Mouse (Mus musculus) CH12.LX (cell line): ENCODE measurements around the gene Ass1. TPM values are rescaled to one million over a fixed set of nuclear protein-coding genes. Genes with fewer than 3 reads are reported as not detected.

ENCODE experiments used
- DNase-seq: peaks from one replicate; pipeline ENCODE4 v3.0.0-alpha.2; 2013; ENCODE audit errors: extremely low read depth
- H3K27ac ChIP-seq: 2 replicates; pipeline ENCODE4 v1.5.1; 2012; ENCODE audit warnings: low read depth, mild to moderate bottlenecking, control low read depth, moderate library complexity; ENCODE audit not compliant: insufficient read depth
- H3K27me3 ChIP-seq: replicated peaks from 2 replicates; pipeline ENCODE3; 2012; ENCODE audit warnings: inconsistent platforms
- H3K36me3 ChIP-seq, 2 experiments: replicated peaks in 1 of 2; 2 replicates each; pipeline versions ENCODE3 to v1.6.1; 2012; ENCODE audit warnings: inconsistent platforms in 1 of 2, low read length in 1 of 2, mild to moderate bottlenecking in 1 of 2, mixed read lengths in 1 of 2, moderate library complexity in 1 of 2; ENCODE audit not compliant: control insufficient read depth in 1 of 2, insufficient read depth in 1 of 2
- H3K4me1 ChIP-seq, 2 experiments: 2 replicates each; pipeline ENCODE4 v1.6.1; 2012; ENCODE audit warnings: inconsistent platforms in 1 of 2, moderate library complexity in 1 of 2; ENCODE audit not compliant: insufficient read depth in 2 of 2, control insufficient read depth in 1 of 2
- H3K4me2 ChIP-seq: 2 replicates; pipeline ENCODE4 v1.6.1; 2012; ENCODE audit warnings: low read depth, mild to moderate bottlenecking, control low read depth; ENCODE audit not compliant: poor library complexity, insufficient read depth, severe bottlenecking
- H3K4me3 ChIP-seq, 3 experiments: fragments of 150-350 bp in 1 of 3; sonication (generic) in 1 of 3; replicated peaks in 1 of 3; 2 replicates each; pipeline versions ENCODE3 to v1.5.1; 2011 to 2012; ENCODE audit warnings: low read depth in 2 of 3, low read length in 2 of 3, mild to moderate bottlenecking in 2 of 3, moderate library complexity in 2 of 3, control low read depth in 1 of 3, improper control_type of control experiment in 1 of 3, inconsistent platforms in 1 of 3, mixed read lengths in 1 of 3; ENCODE audit not compliant: poor library complexity in 1 of 3
- H3K79me2 ChIP-seq: replicated peaks from 2 replicates; pipeline ENCODE4 v1.6.1; 2012; ENCODE audit warnings: mild to moderate bottlenecking, moderate library complexity; ENCODE audit not compliant: control insufficient read depth, poor library complexity, insufficient read depth, severe bottlenecking; ENCODE audit errors: extremely low read depth
- H3K9ac ChIP-seq: 2 replicates; pipeline ENCODE4 v1.6.1; 2012; ENCODE audit warnings: low read depth, mild to moderate bottlenecking, control low read depth, moderate library complexity; ENCODE audit not compliant: insufficient read depth
- H3K9me3 ChIP-seq: replicated peaks from 2 replicates; pipeline ENCODE3; 2012; ENCODE audit warnings: low read length, inconsistent platforms, mixed read lengths
- CHD1 ChIP-seq: IDR thresholded peaks from 2 replicates; pipeline ENCODE4 v1.6.1; 2012; ENCODE audit warnings: low read depth, low read length, improper control_type of control experiment, inconsistent platforms
- CHD2 ChIP-seq: IDR thresholded peaks from 2 replicates; pipeline ENCODE4 v1.6.1; 2011; ENCODE audit warnings: low read length, improper control_type of control experiment
- EP300 ChIP-seq: IDR thresholded peaks from 2 replicates; pipeline ENCODE4 v1.6.1; 2011; ENCODE audit warnings: low read length, improper control_type of control experiment
- HCFC1 ChIP-seq: IDR thresholded peaks from 2 replicates; pipeline ENCODE4 v1.6.1; 2012; ENCODE audit warnings: low read depth, mild to moderate bottlenecking, inconsistent platforms, low read length, improper control_type of control experiment
- JUN ChIP-seq: IDR thresholded peaks from 2 replicates; pipeline ENCODE4 v1.6.1; 2011; ENCODE audit warnings: low read depth, mild to moderate bottlenecking, low read length, improper control_type of control experiment, moderate library complexity; ENCODE audit not compliant: insufficient read depth
- MAFK ChIP-seq: IDR thresholded peaks from 2 replicates; pipeline ENCODE4 v1.6.1; 2011; ENCODE audit warnings: low read length, improper control_type of control experiment; ENCODE audit not compliant: insufficient replicate concordance
- MAZ ChIP-seq: IDR thresholded peaks from 2 replicates; pipeline ENCODE4 v1.6.1; 2012; ENCODE audit warnings: low read depth, mild to moderate bottlenecking, inconsistent platforms, low read length, improper control_type of control experiment, moderate library complexity
- NELFE ChIP-seq: IDR thresholded peaks from 2 replicates; pipeline ENCODE4 v1.6.1; 2011; ENCODE audit warnings: low read depth, low read length, improper control_type of control experiment
- PAX5 ChIP-seq: IDR thresholded peaks from 2 replicates; pipeline ENCODE4 v1.6.1; 2012; ENCODE audit warnings: low read length, inconsistent platforms, mixed read lengths
- POLR2A ChIP-seq: IDR thresholded peaks from 2 replicates; pipeline ENCODE4 v1.6.1; 2011; ENCODE audit warnings: low read depth, mild to moderate bottlenecking, improper control_type of control experiment, low read length
- POLR2AphosphoS2 ChIP-seq: IDR thresholded peaks from 2 replicates; pipeline ENCODE4 v1.6.1; 2011; ENCODE audit warnings: low read depth, low read length, improper control_type of control experiment
- RAD21 ChIP-seq: IDR thresholded peaks from 2 replicates; pipeline ENCODE4 v1.6.1; 2011; ENCODE audit warnings: low read depth, mild to moderate bottlenecking, low read length, improper control_type of control experiment, moderate library complexity
- USF1 ChIP-seq: IDR thresholded peaks from 2 replicates; pipeline ENCODE4 v1.6.1; 2014; ENCODE audit warnings: low read depth, mild to moderate bottlenecking, inconsistent platforms, low read length, improper control_type of control experiment
- dilution Hi-C: fragments of 300-500 bp; cut with MboI; formaldehyde crosslinking; loops from 2 replicates; pipeline ENCODE4 v1.14.3; 2020; ENCODE audit warnings: low sequenced_read_pairs; ENCODE audit not compliant: extremely low pct_unique_long_range_greater_than_20kb, extremely low pct_ligation_motif_present
- in situ Hi-C: fragments of 300-500 bp; cut with MboI; formaldehyde crosslinking; loops from 3 replicates; pipeline ENCODE4 v1.14.3; 2019; ENCODE audit warnings: low sequenced_read_pairs, low pct_ligation_motif_present, low pct_unique_long_range_greater_than_20kb, mixed read lengths
- polyA plus RNA-seq: library from polyadenylated mRNA; unstranded; fragments of >175 nt; gene quantifications from 2 replicates; pipeline ENCODE4 v1.2.1, GENCODE M21; 2012; ENCODE audit warnings: low read depth; ENCODE audit not compliant: insufficient read length
- total RNA-seq, 2 experiments: library from RNA; depleted of rRNA; stranded (reverse); fragments of 300-350 nt in 1 of 2; fragments of >200 nt in 1 of 2; gene quantifications; 2 replicates each; pipeline ENCODE4 v1.2.3; 2012 to 2014

The Ass1 gene
- total and polyA plus RNA-seq, 3 experiments: 45.1 to 211 (median 87.8) TPM

DNA sequence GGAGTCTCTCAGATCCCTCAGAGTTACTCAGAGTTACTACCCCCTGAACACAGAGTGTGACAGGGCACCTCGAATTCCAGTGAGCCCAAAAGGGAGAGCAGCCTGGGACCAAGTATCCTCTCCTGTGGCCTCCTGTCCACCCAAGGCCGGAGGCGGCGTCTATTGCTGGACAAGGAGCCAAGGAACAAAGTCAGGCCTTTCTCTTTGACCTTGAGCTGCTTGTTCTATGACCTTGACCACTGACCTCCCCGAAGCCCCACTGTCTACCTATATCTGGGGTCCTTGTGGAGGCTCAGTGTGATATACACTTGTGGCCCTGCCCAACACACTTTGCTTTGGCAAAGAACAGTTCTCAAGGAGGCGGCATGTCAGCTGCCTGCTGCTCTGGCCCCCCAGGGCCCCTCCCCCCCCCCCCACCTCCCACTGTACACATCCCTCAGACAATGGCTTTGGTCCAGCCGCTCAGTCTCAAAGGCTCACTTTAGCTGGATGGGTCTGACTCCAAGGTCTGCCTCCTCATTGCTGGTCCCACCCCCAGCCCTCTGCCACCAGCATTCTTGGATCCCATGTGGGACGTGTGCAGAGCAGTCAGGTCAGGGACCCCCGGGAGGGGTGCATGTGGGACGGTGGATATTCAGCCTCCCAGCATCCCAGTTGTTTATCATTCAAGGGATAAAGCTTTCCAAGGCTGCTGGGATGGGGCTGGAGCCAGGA, 6.3 kb downstream of the Ass1 start:
- no peak overlapping the region for H3K9ac ChIP-seq
- H3K4me2 ChIP-seq: no peak overlapping the region
- H3K27ac ChIP-seq: no peak overlapping the region
- H3K36me3 ChIP-seq: peaks cover 13 to 78% of the 10 kb centered on the region in 2 experiments
- H3K4me1 ChIP-seq: peaks cover 10 to 61% of the 10 kb centered on the region in 2 experiments
- no peaks in the 10 kb centered on the region for H3K79me2 ChIP-seq
- no peaks in the 10 kb centered on the region for H3K27me3 ChIP-seq
- H3K9me3 ChIP-seq: peaks cover 5% of the 10 kb centered on the region
- no peak for DNase-seq
- in situ Hi-C loops (loop anchor here (25.0 kb wide), 1 partner anchor 311 kb away; no protein-coding TSS in a partner anchor), dilution Hi-C loops (no loop called here)
- TF ChIP-seq PAX5: no peak
- no peak for TF ChIP-seq NELFE
- no peak for TF ChIP-seq HCFC1
- TF ChIP-seq CHD2: no peak
- TF ChIP-seq MAFK: no peak
- TF ChIP-seq MAZ: no peak
- no peak for TF ChIP-seq POLR2A
- no peak overlapping the region for H3K4me3 ChIP-seq

DNA sequence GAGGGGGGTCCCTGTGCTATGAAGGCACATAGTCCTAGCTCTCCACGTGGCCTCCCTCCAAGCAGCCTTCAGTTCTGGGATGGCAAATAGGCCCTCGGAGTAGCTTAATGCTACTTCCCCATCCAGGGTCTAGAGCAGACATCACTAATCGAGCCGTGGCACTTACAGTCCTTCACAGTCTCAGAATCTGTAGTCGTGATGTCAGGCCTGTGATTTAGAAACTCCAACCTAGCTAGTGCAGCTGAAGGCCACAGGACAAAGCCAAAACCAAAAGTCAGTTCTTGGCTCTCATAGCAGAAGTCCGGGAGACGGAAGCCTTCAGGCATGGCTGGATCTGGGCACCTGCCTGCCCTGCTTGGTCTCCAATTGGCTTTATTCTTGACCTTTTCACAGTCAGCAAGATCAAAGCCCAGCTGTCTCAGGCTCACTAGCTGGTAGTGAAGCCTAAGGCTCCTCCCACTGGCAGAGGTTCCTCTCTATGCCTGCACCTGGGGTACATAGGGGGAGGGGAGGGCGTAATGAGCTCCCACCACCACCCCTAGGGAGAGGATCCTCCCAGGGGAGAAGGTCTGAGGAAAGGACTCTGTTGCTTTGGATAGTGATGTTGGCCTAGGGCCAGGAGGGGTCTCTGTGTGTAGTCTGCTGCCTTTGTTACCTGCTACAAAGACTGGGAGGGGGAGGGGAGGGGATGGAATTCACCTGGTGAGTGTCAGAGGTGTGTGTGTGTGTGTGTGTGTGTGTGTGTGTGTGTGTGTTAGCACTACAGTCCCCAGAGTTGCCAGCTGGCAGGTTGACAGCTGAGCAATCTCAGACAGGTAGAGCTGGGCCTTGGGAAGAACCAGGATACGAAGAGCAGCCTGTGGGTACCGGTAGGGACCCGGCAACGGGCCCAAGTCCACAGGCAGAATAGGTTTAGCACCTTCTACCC, 7.5 kb downstream of the Ass1 start:
- Histone ChIP-seq H3K4me3 (peak overlapping the region in 1 of 3 experiments; percentile 26), H3K9me3 (peaks cover 5% of the 10 kb centered on the region), H3K36me3 (peaks cover 16 to 90% of the 10 kb centered on the region in 2 experiments), H3K27ac (no peak overlapping the region), H3K79me2 (no peaks in the 10 kb centered on the region), H3K4me2 (no peak overlapping the region), H3K4me1 (peaks cover 8 to 48% of the 10 kb centered on the region in 2 experiments), H3K27me3 (no peaks in the 10 kb centered on the region), H3K9ac (no peak overlapping the region)
- DNase-seq: peak; percentile 52
- in situ Hi-C loops (loop anchor here (25.0 kb wide), 1 partner anchor 310 kb away; no protein-coding TSS in a partner anchor), dilution Hi-C loops (no loop called here)
- TF ChIP-seq USF1 (no peak), CHD1 (no peak), JUN (no peak), POLR2AphosphoS2 (no peak), EP300 (no peak), MAFK (no peak), HCFC1 (no peak), RAD21 (no peak), POLR2A (no peak)
